In the genomic region with DNA sequence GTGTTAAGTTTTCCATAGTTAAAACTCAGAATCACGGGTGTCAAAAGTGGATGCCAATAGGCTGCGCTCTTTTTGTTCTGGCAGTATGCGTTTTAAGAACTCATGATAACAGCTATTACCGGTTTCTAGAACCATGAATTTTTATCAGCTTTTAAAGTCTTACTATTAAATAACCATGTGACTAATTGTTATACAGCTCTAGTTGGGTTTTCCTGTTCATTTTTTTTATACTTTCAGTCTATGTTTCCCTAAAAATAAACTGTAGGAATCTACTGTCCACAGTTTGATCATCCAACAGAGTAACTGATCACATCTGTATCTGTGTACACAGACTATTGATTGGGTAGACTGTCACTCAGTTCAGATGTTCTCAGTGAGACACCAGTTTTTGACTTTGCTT, we compare ENCODE assay signal across 24 mouse cellular contexts. TPM values are rescaled to one million over a fixed set of nuclear protein-coding genes. Genes with fewer than 3 reads are reported as not detected.
DNase-seq lines count a peak whose midpoint lies in the region; ATAC-seq and TF ChIP-seq lines count a peak whose summit lies in the region.
"Had no signal": no experiment of that assay in that cellular context is flagged by ENCODE, and none has a peak within 500 bp of the region (broad histone marks: within the 10 kb centered on the region; RNA-seq: fewer than 3 reads in every experiment).

No protein-coding gene starts in this region.

- TF ChIP-seq POLR2A in liver, adult 2 months (IDR thresholded peaks at IDR 0.05; ENCODE audit: extremely low read depth, insufficient read depth, low read length) = no peak
- no peak for TF ChIP-seq POLR2A in MEL (IDR thresholded peaks at IDR 0.05; ENCODE audit: control insufficient read depth in 1 of 2, insufficient read depth in 1 of 2, low read depth in 1 of 2, low read length in 2 of 2, poor library complexity in 1 of 2)

- peaks cover 7% of the 10 kb centered on the region for H3K79me2 ChIP-seq in liver, adult 2 months (ENCODE audit: control insufficient read depth, insufficient read depth, low read length)
- H3K79me2 ChIP-seq in MEL (ENCODE audit: control insufficient read depth, insufficient read depth, low read length, poor library complexity) = no peaks in the 10 kb centered on the region

- H3K27me3 ChIP-seq in liver, adult 2 months (ENCODE audit: control insufficient read depth, insufficient read depth, low read length) = no peaks in the 10 kb centered on the region
- H3K27me3 ChIP-seq in MEL (ENCODE audit: control insufficient read depth in 1 of 2, insufficient read depth in 2 of 2, low read length in 2 of 2) = no peaks in the 10 kb centered on the region
- no peaks in the 10 kb centered on the region for H3K27me3 ChIP-seq in liver, embryonic 12.5 days (replicated peaks)
- H3K27me3 ChIP-seq in liver, embryonic 14.5 days (ENCODE audit: control insufficient read depth, insufficient read depth, low read length) = no peaks in the 10 kb centered on the region
- no peaks in the 10 kb centered on the region for H3K27me3 ChIP-seq in intestine, postnatal 0 days (replicated peaks; ENCODE audit: control insufficient read depth, insufficient read depth, low read length)
- H3K27me3 ChIP-seq: CH12.LX; embryonic facial prominence, embryonic 12.5 days; forebrain, embryonic 13.5 days; forebrain, embryonic 15.5 days had no signal

- peak overlapping the region; percentile 42 for H3K4me2 ChIP-seq in liver, embryonic 12.5 days
- H3K4me2 ChIP-seq in liver, embryonic 14.5 days (ENCODE audit: low read depth) = peak overlapping the region; percentile 40; the same call in 1 of the 2 replicates
- no peak overlapping the region for H3K4me2 ChIP-seq in intestine, postnatal 0 days (replicated peaks; ENCODE audit: low read depth)
- H3K4me2 ChIP-seq: embryonic facial prominence, embryonic 12.5 days; forebrain, embryonic 13.5 days; forebrain, embryonic 15.5 days had no signal

- no peaks in the 10 kb centered on the region for H3K4me1 ChIP-seq in liver, adult 2 months (ENCODE audit: control insufficient read depth, insufficient read depth, low read length)
- H3K4me1 ChIP-seq in MEL (ENCODE audit: control insufficient read depth in 1 of 2, insufficient read depth in 2 of 2, low read length in 2 of 2) = peaks cover 9 to 21% of the 10 kb centered on the region in 2 experiments
- peaks cover 27% of the 10 kb centered on the region for H3K4me1 ChIP-seq in liver, embryonic 12.5 days
- peaks cover 11 to 12% of the 10 kb centered on the region in 2 experiments for H3K4me1 ChIP-seq in liver, embryonic 14.5 days (replicated peaks; ENCODE audit: control insufficient read depth in 2 of 2, insufficient read depth in 2 of 2, low read length in 1 of 2)
- H3K4me1 ChIP-seq in intestine, postnatal 0 days (replicated peaks; ENCODE audit: control insufficient read depth, insufficient read depth, low read length) = no peaks in the 10 kb centered on the region
- H3K4me1 ChIP-seq: embryonic facial prominence, embryonic 10.5 days; embryonic facial prominence, embryonic 12.5 days; forebrain, embryonic 13.5 days; forebrain, embryonic 15.5 days had no signal

- DNase-seq in liver, adult 2 months (ENCODE audit: extremely low read depth, low read depth, low spot score) = peak; percentile 25
- no peak for DNase-seq in liver
- DNase-seq in MEL (ENCODE audit: low read depth, low spot score) = peak; percentile 41
- DNase-seq in liver, embryonic 14.5 days (ENCODE audit: low read depth in 3 of 3, low spot score in 3 of 3) = no peak
- no peak for DNase-seq in lung, postnatal 14 days
- no peak for DNase-seq in layer of hippocampus, adult 9-11 months
- DNase-seq: adrenal gland, adult 2 months; adrenal gland, postnatal 10 days; adrenal gland, postnatal 25 days; B cell, adult 2 months; cerebellum, adult 11-12 months; cerebellum, adult 2 months; cerebellum, adult 9-10 months; cerebellum, postnatal 10 days; cerebellum, postnatal 25 days had no signal

- no peak for ATAC-seq in liver, embryonic 12.5 days
- ATAC-seq in liver, embryonic 14.5 days (ENCODE audit: insufficient read depth) = no peak
- ATAC-seq in intestine, postnatal 0 days = no peak
- ATAC-seq: CD4-positive, CD25-positive, alpha-beta regulatory T cell, adult 4 months; forebrain, embryonic 13.5 days; forebrain, embryonic 15.5 days had no signal

- H3K4me3 ChIP-seq in liver, adult 2 months (ENCODE audit: insufficient read depth, low read depth, low read length) = no peak overlapping the region
- H3K4me3 ChIP-seq in MEL (ENCODE audit: control insufficient read depth in 1 of 2, insufficient read depth in 1 of 2, low read depth in 2 of 2, low read length in 2 of 2) = no peak overlapping the region
- no peak overlapping the region for H3K4me3 ChIP-seq in liver, embryonic 12.5 days
- no peak overlapping the region for H3K4me3 ChIP-seq in liver, embryonic 14.5 days (ENCODE audit: insufficient read depth in 1 of 2, low read depth in 2 of 2, low read length in 2 of 2)
- no peak overlapping the region for H3K4me3 ChIP-seq in intestine, postnatal 0 days (ENCODE audit: low read depth, low read length)
- H3K4me3 ChIP-seq: embryonic facial prominence, embryonic 10.5 days; embryonic facial prominence, embryonic 12.5 days; forebrain, embryonic 13.5 days; forebrain, embryonic 15.5 days had no signal

- WGBS in liver, adult 2 months = 92% methylated on average over 4 of the region's 4 CpGs
- 81% methylated on average over 4 of the region's 4 CpGs for WGBS in liver, embryonic 12.5 days (ENCODE audit: insufficient replicate concordance)
- WGBS in liver, embryonic 14.5 days (ENCODE audit: insufficient replicate concordance) = 72% methylated on average over 4 of the region's 4 CpGs
- 78% methylated on average over 4 of the region's 4 CpGs for WGBS in intestine, postnatal 0 days

- no peak overlapping the region for H3K27ac ChIP-seq in liver, adult 2 months (replicated peaks; ENCODE audit: insufficient read depth, low read depth, low read length)
- peak overlapping the region; percentile 91 for H3K27ac ChIP-seq in MEL (ENCODE audit: control insufficient read depth, low read depth, low read length)
- peak overlapping the region; percentile 79 for H3K27ac ChIP-seq in liver, embryonic 12.5 days
- H3K27ac ChIP-seq in liver, embryonic 14.5 days = peak overlapping the region; percentile 55
- H3K27ac ChIP-seq in intestine, postnatal 0 days (ENCODE audit: low read depth, low read length) = no peak overlapping the region
- H3K27ac ChIP-seq: embryonic facial prominence, embryonic 10.5 days; embryonic facial prominence, embryonic 12.5 days; forebrain, embryonic 13.5 days; forebrain, embryonic 15.5 days had no signal

- peaks cover 75% of the 10 kb centered on the region for H3K36me3 ChIP-seq in liver, adult 2 months (ENCODE audit: control insufficient read depth, insufficient read depth, low read length)
- peaks cover 33 to 45% of the 10 kb centered on the region in 2 experiments for H3K36me3 ChIP-seq in MEL (ENCODE audit: control insufficient read depth in 1 of 2, insufficient read depth in 2 of 2, low read length in 2 of 2)
- H3K36me3 ChIP-seq in liver, embryonic 12.5 days = peaks cover 98% of the 10 kb centered on the region
- H3K36me3 ChIP-seq in liver, embryonic 14.5 days (replicated peaks; ENCODE audit: control insufficient read depth, insufficient read depth, low read depth) = peaks cover 73% of the 10 kb centered on the region
- peaks cover 91% of the 10 kb centered on the region for H3K36me3 ChIP-seq in intestine, postnatal 0 days (ENCODE audit: control insufficient read depth, insufficient read depth)

- TF ChIP-seq RAD21 in MEL (IDR thresholded peaks at IDR 0.05; ENCODE audit: low read depth, low read length) = no peak

- peak; percentile 24 to 33; a peak in 2 of 4 replicates for TF ChIP-seq EP300 in MEL (IDR thresholded peaks at IDR 0.05; ENCODE audit: low read depth in 1 of 2, low read length in 2 of 2)
- TF ChIP-seq EP300 in liver, embryonic 14.5 days (IDR thresholded peaks at IDR 0.05; ENCODE audit: low read depth) = no peak

- H3K9ac ChIP-seq in liver, adult 2 months (ENCODE audit: low read depth, low read length) = no peak overlapping the region
- H3K9ac ChIP-seq in MEL (ENCODE audit: control insufficient read depth, low read depth, low read length, poor library complexity, severe bottlenecking) = no peak overlapping the region
- H3K9ac ChIP-seq in liver, embryonic 12.5 days = peak overlapping the region; percentile 22; the same call in 1 of the 2 replicates
- peak overlapping the region; percentile 1; the same call in 1 of the 2 replicates for H3K9ac ChIP-seq in liver, embryonic 14.5 days (replicated peaks)
- H3K9ac ChIP-seq in intestine, postnatal 0 days (ENCODE audit: low read depth, low read length) = no peak overlapping the region
- H3K9ac ChIP-seq: embryonic facial prominence, embryonic 12.5 days; forebrain, embryonic 13.5 days; forebrain, embryonic 15.5 days had no signal

- H3K9me3 ChIP-seq in MEL (replicated peaks; ENCODE audit: insufficient read depth, low read length) = no peaks in the 10 kb centered on the region
- no peaks in the 10 kb centered on the region for H3K9me3 ChIP-seq in liver, embryonic 12.5 days (replicated peaks)
- H3K9me3 ChIP-seq in liver, embryonic 14.5 days (ENCODE audit: control insufficient read depth, low read length) = no peaks in the 10 kb centered on the region
- H3K9me3 ChIP-seq in intestine, postnatal 0 days (ENCODE audit: control insufficient read depth) = no peaks in the 10 kb centered on the region
- H3K9me3 ChIP-seq: embryonic facial prominence, embryonic 10.5 days; embryonic facial prominence, embryonic 12.5 days; forebrain, embryonic 13.5 days; forebrain, embryonic 15.5 days; G1E had no signal

- no peak for TF ChIP-seq CTCF in liver, adult 2 months (IDR thresholded peaks at IDR 0.05; ENCODE audit: low read depth, low read length)
- no peak for TF ChIP-seq CTCF in MEL (IDR thresholded peaks at IDR 0.05 in 2 of 3, conservative IDR thresholded peaks at IDR 0.05 in 1 of 3; ENCODE audit: control insufficient read depth in 1 of 3, insufficient read depth in 1 of 3, low read depth in 2 of 3, low read length in 3 of 3, poor library complexity in 1 of 3, severe bottlenecking in 1 of 3)
- TF ChIP-seq CTCF in liver, embryonic 14.5 days (IDR thresholded peaks at IDR 0.05; ENCODE audit: low read depth) = no peak
- no peak for TF ChIP-seq CTCF in intestine, postnatal 0 days (IDR thresholded peaks at IDR 0.05; ENCODE audit: low read depth)

TF ChIP-seq in MEL, 35 proteins besides CTCF, POLR2A, EP300 and RAD21 (continues in another document):
- TF ChIP-seq ZKSCAN1 (IDR thresholded peaks at IDR 0.05; ENCODE audit: low read depth, low read length) (no peak), TCF12 (IDR thresholded peaks at IDR 0.05; ENCODE audit: low read depth, low read length) (no peak)

RNA-seq across cellular contexts. Expression of a gene that starts 40.8 kb away (rescaled TPM):
- total RNA-seq in liver, adult 2 months (2014; rRNA removed) = 65.0 and 68.4 TPM in 2 replicates
- 40.0 and 42.0 TPM in 2 replicates for polyA plus RNA-seq in liver, adult 2 months (2012; rRNA removed)
- 144 and 162 TPM in 2 replicates for total RNA-seq in MEL (2012; rRNA removed)
- polyA plus RNA-seq in MEL (2012; ENCODE audit: insufficient read depth in 1 of 2, insufficient read length in 2 of 2, low read depth in 1 of 2, low replicate concordance in 2 of 2, missing spikeins in 1 of 2) = 100 to 1,000 TPM; 193 to 329 TPM
- 176 and 181 TPM in 2 replicates for polyA plus RNA-seq in liver, embryonic 12.5 days (2016; fragmentation: Nextera tagmentation; extraction: Ambion mirVana)
- polyA plus RNA-seq in liver, embryonic 14.5 days (2012; rRNA removed) = 52.3 and 57.4 TPM in 2 replicates
- 79.2 and 88.7 TPM in 2 replicates for polyA plus RNA-seq in liver, embryonic 14.5 days (2014; fragmentation: Nextera tagmentation; extraction: Ambion mirVana)
- 101 and 110 TPM in 2 replicates for polyA plus RNA-seq in intestine, postnatal 0 days (2015; fragmentation: Nextera tagmentation; extraction: Ambion mirVana)

Comparison
In these comparisons a context has a peak if more than half of its experiments do, and no peak if none do; other contexts are left out.
1. DNase-seq: peak in liver, adult 2 months (single experiment) and MEL (single experiment); none in liver (single experiment), liver, embryonic 14.5 days (0 of 3), lung, postnatal 14 days (single experiment) and layer of hippocampus, adult 9-11 months (single experiment).
2. H3K27ac ChIP-seq: peak in MEL (single experiment), liver, embryonic 12.5 days (single experiment) and liver, embryonic 14.5 days (single experiment); none in liver, adult 2 months (single experiment) and intestine, postnatal 0 days (single experiment).
3. H3K9ac ChIP-seq: peak in liver, embryonic 12.5 days (single experiment) and liver, embryonic 14.5 days (single experiment); none in liver, adult 2 months (single experiment), MEL (single experiment) and intestine, postnatal 0 days (single experiment).